Mouse (Mus musculus) embryonic stem cell, embryonic (primary cell): ENCODE results near the gene Nsun2.
"Not testable (repeated sequence)": the region's sequence is repeated elsewhere in the genome, so short reads cannot be mapped to it uniquely, and the experiment has no call there.

Experiments
- CTCF ChIA-PET, 4 experiments: fragments of 300-600 bp in 2 of 4; fragments of 350-600 bp in 2 of 4; sonication (Branson Sonifier 250); formaldehyde crosslinking; loops; one replicate each; lab custom pipeline; 2022; ENCODE audit warnings: inconsistent platforms in 2 of 4; lab: Charles Lee
- POLR2A ChIA-PET, 4 experiments: fragments of 300-600 bp in 2 of 4; fragments of 350-600 bp in 2 of 4; sonication (Branson Sonifier 250); formaldehyde crosslinking; loops; one replicate each; lab custom pipeline; 2022; ENCODE audit warnings: antibody characterized with exemption in 4 of 4, inconsistent platforms in 1 of 4; lab: Charles Lee

Nsun2 gene

DNA sequence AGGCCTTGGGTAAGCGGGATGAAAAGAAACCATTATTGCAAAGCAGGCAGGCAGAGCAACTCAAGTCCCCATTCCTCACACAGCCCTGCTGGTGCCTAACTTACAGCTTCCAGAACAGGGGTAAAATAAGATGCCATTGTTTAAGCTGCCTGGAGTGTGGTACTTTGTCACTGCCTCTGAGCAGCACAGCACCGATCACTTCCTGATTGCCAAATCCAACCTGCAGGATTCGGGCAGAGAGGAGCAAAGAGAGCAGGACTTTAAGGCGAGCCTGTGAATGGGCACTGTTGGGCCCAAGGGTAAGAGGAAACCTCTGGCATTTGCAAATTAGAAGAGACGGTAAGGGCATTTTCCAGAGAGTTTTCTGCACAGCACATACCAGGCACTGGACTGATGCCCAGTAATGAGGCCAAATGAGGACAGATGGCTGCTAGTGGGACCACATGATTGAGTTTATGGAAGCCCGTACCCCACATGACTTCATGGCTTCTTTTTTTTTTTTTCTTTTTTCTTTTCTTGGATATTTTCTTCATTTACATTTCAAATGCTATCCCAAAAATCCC lies 24.6 kb downstream of the Nsun2 start:
- ChIA-PET POLR2A (no interaction called here), CTCF (no interaction called here)

- ChIA-PET POLR2A (no interaction called here), CTCF (no interaction called here)
Measured at GRCm38 (mm10) chr13:69559291-69559961, 25.9 kb downstream of the Nsun2 start.

DNA sequence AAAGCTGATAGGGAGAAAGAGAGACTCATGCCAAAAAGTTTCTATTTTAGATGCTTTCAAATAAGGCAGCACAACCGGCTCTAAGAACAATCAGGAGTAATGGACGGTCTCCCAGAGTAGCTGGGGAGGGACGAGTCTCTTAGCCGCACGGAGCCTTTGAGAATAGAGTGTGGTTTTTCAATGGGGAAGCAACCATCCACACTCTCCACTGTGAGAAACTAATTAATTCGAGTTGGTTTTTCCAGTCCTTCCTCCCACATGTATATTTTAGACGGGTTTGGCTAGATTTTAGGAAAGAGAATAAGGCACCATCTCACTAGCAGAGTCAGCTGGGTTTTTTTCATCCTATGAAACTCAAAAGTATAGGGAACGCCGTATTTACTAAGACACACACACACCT lies 28.5 kb downstream of the Nsun2 start:
- ChIA-PET CTCF (interaction anchor here in 1 of 4 experiments (1.3 kb wide), 1 partner anchor 9 kb away, joined by 4 read pairs; no protein-coding TSS in a partner anchor), POLR2A (interaction anchor here in 1 of 4 experiments (0.6 kb wide), 1 partner anchor 22 kb away, joined by 3 read pairs; no protein-coding TSS in a partner anchor)

GRCm38 (mm10) chr13:69562654-69563574 lies 29.4 kb downstream of the Nsun2 start:
- POLR2A ChIA-PET: interaction anchor here in 1 of 4 experiments (0.6 to 0.9 kb wide), 2 partner anchors 21 to 24 kb away, joined by 3 read pairs; no protein-coding TSS in a partner anchor
- CTCF ChIA-PET: no interaction called here

DNA sequence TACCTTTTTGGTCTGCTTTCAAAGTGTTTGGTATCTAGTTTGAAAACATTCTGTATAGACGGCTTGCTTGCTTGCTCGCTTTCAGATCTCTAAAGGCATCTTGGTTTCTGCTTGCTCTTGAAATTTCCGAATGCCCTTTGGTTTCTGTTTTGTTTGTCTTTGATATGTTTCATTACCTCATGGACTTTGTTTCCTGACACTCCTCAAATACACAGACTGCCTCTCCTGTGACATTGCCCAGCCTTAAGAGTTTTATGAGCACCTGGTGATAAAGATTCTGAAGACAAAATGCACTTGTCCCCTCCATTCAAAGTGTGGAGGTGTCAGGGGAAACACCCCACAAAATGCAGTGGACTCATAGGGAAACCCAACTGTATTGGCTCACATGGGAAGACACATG lies 30.4 kb downstream of the Nsun2 start:
- CTCF ChIA-PET: no interaction called here
- POLR2A ChIA-PET: no interaction called here

- ChIA-PET CTCF (no interaction called here), POLR2A (interaction anchor here in 1 of 4 experiments (0.5 kb wide), 1 partner anchor 91 kb away, joined by 3 read pairs; no protein-coding TSS in a partner anchor)
Measured at GRCm38 (mm10) chr13:69564573-69564972, 31.0 kb downstream of the Nsun2 start.

DNA sequence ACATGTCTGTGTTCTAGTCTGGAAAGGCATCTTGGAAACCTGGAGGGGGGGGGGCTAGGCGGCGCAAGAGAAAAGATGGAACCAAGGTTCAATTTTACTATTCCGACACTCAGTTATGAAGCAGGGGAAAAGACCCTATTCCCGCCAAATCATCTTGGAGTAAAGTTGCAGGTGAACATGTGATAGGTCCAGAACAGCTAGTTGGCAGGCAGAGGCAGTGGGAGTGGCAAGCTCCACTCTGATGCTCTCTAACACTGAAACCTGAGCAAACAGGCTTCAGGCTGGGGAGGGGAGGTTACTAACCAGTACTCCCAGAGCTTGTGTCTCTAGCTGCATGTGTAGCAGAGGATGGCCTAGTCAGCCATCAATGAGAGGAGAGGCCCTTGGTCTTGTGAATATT lies 31.9 kb downstream of the Nsun2 start:
- POLR2A ChIA-PET, CTCF ChIA-PET: not testable (repeated sequence)

DNA sequence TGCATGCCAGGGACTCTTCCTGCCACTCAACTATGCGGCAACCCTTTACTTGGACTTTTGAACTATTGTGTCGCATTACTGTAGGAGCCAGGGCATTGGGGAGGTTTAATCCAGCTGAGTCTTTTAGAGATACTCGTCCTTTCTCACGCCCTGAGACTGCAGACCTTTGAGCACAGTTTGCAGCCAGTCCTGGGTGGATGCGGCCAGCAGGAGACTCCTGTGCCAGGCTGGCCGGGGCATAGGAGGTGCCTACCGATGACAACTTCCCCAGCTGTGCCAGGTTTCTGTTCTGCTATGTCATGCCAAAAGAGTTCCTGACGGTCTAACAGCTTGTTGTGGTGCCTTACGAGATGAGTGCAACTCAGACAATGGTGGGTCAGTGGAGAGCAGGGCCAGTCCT lies 35.7 kb downstream of the Nsun2 start:
- POLR2A ChIA-PET: interaction anchor here in 2 of 4 experiments (0.6 to 1.4 kb wide), 3 partner anchors 42 to 49 kb away, joined by 3 to 5 read pairs (median 3); partner anchors contain the start of gene Srd5a1 (in 2 of the 2)
- CTCF ChIA-PET: interaction anchor here in 1 of 4 experiments (0.7 kb wide), 1 partner anchor 56 kb away, joined by 3 read pairs; no protein-coding TSS in a partner anchor

DNA sequence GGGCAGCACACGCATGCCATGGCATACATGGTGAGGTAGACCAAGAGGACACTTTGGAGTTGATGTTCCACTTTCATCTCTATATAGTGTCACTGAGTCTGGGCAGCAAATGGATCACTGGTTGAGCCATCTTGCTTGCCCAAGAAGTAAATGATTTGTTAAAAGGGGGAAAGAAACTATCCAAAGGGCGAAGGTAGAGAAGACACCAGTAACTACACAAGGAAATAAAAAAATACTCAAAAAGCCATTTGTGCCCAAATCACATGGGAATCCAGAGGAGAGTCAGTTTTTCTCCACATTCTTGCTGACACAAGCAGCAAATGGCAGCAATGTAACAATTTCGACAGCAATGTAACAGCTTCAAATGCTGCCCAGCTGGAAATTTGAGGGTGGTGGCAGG lies 39.0 kb downstream of the Nsun2 start:
- CTCF ChIA-PET: no interaction called here
- POLR2A ChIA-PET: interaction anchor here in 1 of 4 experiments (1.9 kb wide), 1 partner anchor 12 kb away, joined by 6 read pairs; no protein-coding TSS in a partner anchor

GRCm38 (mm10) chr13:69576676-69577075 lies 43.1 kb downstream of the Nsun2 start:
- ChIA-PET POLR2A (interaction anchor here in 1 of 4 experiments (0.6 kb wide), 1 partner anchor 79 kb away, joined by 3 read pairs; no protein-coding TSS in a partner anchor), CTCF (no interaction called here)

GRCm38 (mm10) chr13:69577181-69577834 lies 43.8 kb downstream of the Nsun2 start:
- CTCF ChIA-PET: no interaction called here
- POLR2A ChIA-PET: interaction anchor here in 1 of 4 experiments (1.1 kb wide), 1 partner anchor 9 kb away, joined by 3 read pairs; no protein-coding TSS in a partner anchor

GRCm38 (mm10) chr13:69582411-69582810 lies 48.9 kb downstream of the Nsun2 start:
- POLR2A ChIA-PET: interaction anchor here in 1 of 4 experiments (1.1 kb wide), 1 partner anchor 17 kb away, joined by 3 read pairs; no protein-coding TSS in a partner anchor
- CTCF ChIA-PET: no interaction called here

DNA sequence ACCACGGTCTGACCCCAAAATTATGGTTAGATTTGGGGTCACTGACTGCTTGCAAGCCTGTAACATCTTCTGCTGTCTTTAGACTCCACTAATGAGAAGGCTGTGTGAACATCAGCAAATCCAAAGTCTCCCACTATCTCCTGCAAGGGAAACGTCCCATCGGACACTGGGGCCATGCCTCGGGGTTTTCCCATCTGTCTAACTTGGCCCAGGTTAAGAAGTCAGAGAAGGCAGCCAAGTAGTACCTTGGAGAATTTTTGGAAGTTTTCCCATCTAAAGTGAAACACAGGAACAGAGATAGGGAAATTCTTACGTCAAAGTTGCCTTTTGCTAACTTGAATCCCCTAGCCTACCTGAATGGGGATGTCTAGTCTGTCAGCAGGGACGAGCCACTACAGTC lies 50.0 kb downstream of the Nsun2 start:
- CTCF ChIA-PET: no interaction called here
- POLR2A ChIA-PET: interaction anchor here in 2 of 4 experiments (0.6 to 2.0 kb wide), 13 partner anchors 10 to 836 kb away, joined by 3 to 11 read pairs (median 3); partner anchors contain the start of gene Srd5a1 (in 2 of the 2)

GRCm38 (mm10) chr13:69585828-69586227 lies 52.3 kb downstream of the Nsun2 start:
- CTCF ChIA-PET: interaction anchor here in 1 of 4 experiments (1.4 kb wide), 1 partner anchor 93 kb away, joined by 3 read pairs; no protein-coding TSS in a partner anchor
- POLR2A ChIA-PET: interaction anchor here in 2 of 4 experiments (0.7 to 2.9 kb wide), 7 partner anchors 8 to 1004 kb away, joined by 3 to 20 read pairs (median 3); partner anchors contain the start of genes Srd5a1 (in 2 of the 2), Fastkd3 (in 1 of the 2) and Mtrr (in 1 of the 2)

GRCm38 (mm10) chr13:69586337-69586736 lies 52.8 kb downstream of the Nsun2 start:
- ChIA-PET POLR2A (interaction anchor here in 2 of 4 experiments (1.0 to 2.9 kb wide), 6 partner anchors 9 to 1004 kb away, joined by 3 to 20 read pairs (median 3); partner anchors contain the start of genes Srd5a1 (in 2 of the 2), Fastkd3 (in 1 of the 2) and Mtrr (in 1 of the 2)), CTCF (interaction anchor here in 2 of 4 experiments (0.6 to 1.4 kb wide), 2 partner anchors 93 to 1005 kb away, joined by 3 to 5 read pairs; no protein-coding TSS in a partner anchor)

GRCm38 (mm10) chr13:69587849-69588248 lies 54.3 kb downstream of the Nsun2 start:
- POLR2A ChIA-PET: interaction anchor here in 2 of 4 experiments (2.0 to 2.9 kb wide), 3 partner anchors 23 to 24 kb away, joined by 9 to 20 read pairs (median 9); partner anchors contain the start of gene Srd5a1 (in 2 of the 2)
- CTCF ChIA-PET: no interaction called here

GRCm38 (mm10) chr13:69588263-69588662 lies 54.7 kb downstream of the Nsun2 start:
- POLR2A ChIA-PET: interaction anchor here in 1 of 4 experiments (2.0 kb wide), 1 partner anchor 23 kb away, joined by 9 read pairs; the partner anchor contains the start of gene Srd5a1
- CTCF ChIA-PET: no interaction called here
